Mouse (Mus musculus) R1 (cell line): ENCODE measurements around the gene Minos1.

Source experiments
- DNase-seq: peaks from one replicate; pipeline ENCODE4 v3.0.0-alpha.2; 2018; ENCODE audit warnings: low read depth, low spot score

The Minos1 gene

GRCm38 (mm10) chr4:139144577-139144976 is 13.7 kb upstream of the Minos1 start:
- no peak for DNase-seq

GRCm38 (mm10) chr4:139142985-139143384 is 12.1 kb upstream of the Minos1 start:
- peak; percentile 86 for DNase-seq

GRCm38 (mm10) chr4:139141785-139142184 is 10.9 kb upstream of the Minos1 start:
- peak; percentile 67 for DNase-seq

- no peak for DNase-seq
These were observed 9.4 kb upstream of the Minos1 start for GRCm38 (mm10) chr4:139140267-139140666.

- peak; percentile 81 for DNase-seq
These were observed 5.1 kb upstream of the Minos1 start for GRCm38 (mm10) chr4:139136011-139136410.

- DNase-seq: no peak
These were observed 2.2 kb upstream of the Minos1 start for GRCm38 (mm10) chr4:139133109-139133508.

- no peak for DNase-seq
These were observed 1.2 kb upstream of the Minos1 start for GRCm38 (mm10) chr4:139131858-139132672.

- DNase-seq: peak; percentile 57
These were observed 860 bp downstream of the Minos1 start for GRCm38 (mm10) chr4:139129806-139130700.

- DNase-seq: peak; percentile 54
These were observed 4.4 kb downstream of the Minos1 start for GRCm38 (mm10) chr4:139126475-139126874.

- no peak for DNase-seq
These were observed 6.0 kb downstream of the Minos1 start for GRCm38 (mm10) chr4:139124940-139125339.

- no peak for DNase-seq
These were observed 8.4 kb downstream of the Minos1 start for GRCm38 (mm10) chr4:139122557-139122956.

GRCm38 (mm10) chr4:139120998-139121397 is 9.9 kb downstream of the Minos1 start:
- DNase-seq: no peak

GRCm38 (mm10) chr4:139120281-139120814 is 10.6 kb downstream of the Minos1 start:
- DNase-seq: no peak

- no peak for DNase-seq
These were observed 14.4 kb downstream of the Minos1 start for GRCm38 (mm10) chr4:139116356-139117063.

GRCm38 (mm10) chr4:139115721-139116120 is 15.2 kb downstream of the Minos1 start:
- DNase-seq: peak; percentile 77

GRCm38 (mm10) chr4:139112482-139112881 is 18.4 kb downstream of the Minos1 start:
- no peak for DNase-seq

GRCm38 (mm10) chr4:139111421-139111820 is 19.5 kb downstream of the Minos1 start:
- DNase-seq: no peak

- no peak for DNase-seq
These were observed 20.1 kb downstream of the Minos1 start for GRCm38 (mm10) chr4:139110858-139111257.

GRCm38 (mm10) chr4:139105453-139105852 is 25.5 kb downstream of the Minos1 start:
- no peak for DNase-seq

- DNase-seq: no peak
These were observed 29.4 kb downstream of the Minos1 start for GRCm38 (mm10) chr4:139101546-139101945.

- peak; percentile 31 for DNase-seq
These were observed 30.6 kb downstream of the Minos1 start for GRCm38 (mm10) chr4:139100326-139100725.

GRCm38 (mm10) chr4:139096201-139096600 is 34.7 kb downstream of the Minos1 start:
- DNase-seq: no peak
